Mouse (Mus musculus) heart, postnatal 14 days (tissue): ENCODE measurements around the gene Itgb7. TPM values are rescaled to one million over a fixed set of nuclear protein-coding genes. Genes with fewer than 3 reads are reported as not detected.
A peak's percentile ranks its signal among the peaks of the same experiment; 100 is the strongest.

Experiments used
- DNase-seq, 2 experiments: peaks; one replicate each; pipeline ENCODE4 v3.0.0; 2021 to 2022
- intact Hi-C: fragments of 180-260 bp; cut with DNase I; formaldehyde crosslinking; loops from one replicate; pipeline ENCODE4 v1.15.1; 2025
- total RNA-seq, 2 experiments: library from RNA; stranded (reverse); gene quantifications; 2 replicates each; pipeline ENCODE4 v1.2.3; 2021

The Itgb7 gene
- total RNA-seq, 2 experiments from 2014 or later: 1.5 to 1.8 TPM

DNA sequence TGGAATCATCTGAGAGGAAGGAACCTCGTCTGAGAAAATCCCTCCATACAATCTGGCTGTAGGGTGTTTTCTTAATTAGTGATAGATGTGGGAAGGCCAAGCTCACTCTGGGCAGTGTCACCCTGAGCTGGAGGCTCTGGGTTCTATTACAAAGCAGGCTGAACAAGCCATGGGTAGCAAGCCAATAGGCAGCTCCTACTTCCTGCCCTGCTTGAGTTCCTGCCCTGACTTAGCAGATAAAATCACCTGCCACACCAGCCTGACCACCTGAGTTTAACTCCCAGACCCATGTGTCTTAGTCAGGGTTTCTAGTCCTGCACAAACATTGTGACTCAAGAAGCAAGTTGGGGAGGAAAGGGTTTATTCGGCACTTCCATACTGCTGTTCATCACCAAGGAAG, 62.7 kb downstream of the Itgb7 start:
- intact Hi-C loops: no loop called here
- no peak for DNase-seq

DNA sequence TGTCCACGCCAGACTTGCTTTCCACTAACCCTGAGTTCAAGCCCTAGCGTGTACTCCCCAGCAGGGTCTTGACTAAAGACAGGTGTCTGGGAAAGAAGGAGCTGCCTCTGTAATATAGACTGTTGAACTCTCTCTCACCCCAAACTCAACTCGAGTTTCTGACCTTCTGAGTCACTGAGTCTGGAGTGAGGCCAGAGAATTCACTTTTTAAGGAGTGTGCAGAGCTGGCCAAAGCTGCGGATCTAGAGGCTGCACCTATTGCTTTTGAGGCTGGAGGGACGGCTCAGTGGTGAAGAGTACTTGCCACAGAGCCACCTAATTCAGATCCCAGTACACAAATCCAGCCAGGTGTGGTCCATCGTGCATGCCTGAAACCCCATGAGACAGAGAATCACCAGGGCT, 64.1 kb downstream of the Itgb7 start:
- intact Hi-C loops: no loop called here

More for the DNA sequence above, 64.1 kb downstream of the Itgb7 start:
- peak in 1 of 2 experiments; percentile 36 for DNase-seq

Other genes starting within 250 kb of the Itgb7 start
- gene Krt8, start 227.5 kb downstream of the Itgb7 start, total RNA-seq: 1 to 10 TPM; 4.2 to 7.0 TPM
- 10 to 100 TPM in 1 of 2 experiments, 1 to 10 TPM in 1; 4.9 to 10.4 TPM for gene Krt18, start 203.8 kb downstream of the Itgb7 start, total RNA-seq
- 100 to 1,000 TPM; 130 to 147 TPM for gene Eif4b, start 158.2 kb downstream of the Itgb7 start, total RNA-seq
- gene Tns2, start 131.5 kb downstream of the Itgb7 start, total RNA-seq: 100 to 1,000 TPM; 119 to 121 TPM
- 10 to 100 TPM; 14.0 to 17.5 TPM for gene Spryd3, start 95.7 kb downstream of the Itgb7 start, total RNA-seq
- 10 to 100 TPM; 42.0 to 51.8 TPM for gene Igfbp6, start 87.6 kb downstream of the Itgb7 start, total RNA-seq
- gene Soat2, start 81.4 kb downstream of the Itgb7 start, total RNA-seq: under 1 TPM in 1 of 2 experiments, not detected in 1; 0.17 TPM
- gene Zfp740, start 28.7 kb downstream of the Itgb7 start, total RNA-seq: 10 to 100 TPM; 41.8 to 47.1 TPM
- 10 to 100 TPM; 21.3 to 23.7 TPM for gene Csad, start 27.2 kb downstream of the Itgb7 start, total RNA-seq
- 10 to 100 TPM; 18.9 to 21.1 TPM for gene Rarg, start 25.6 kb upstream of the Itgb7 start, total RNA-seq
- not detected for gene Gm9918, start 38.6 kb upstream of the Itgb7 start, total RNA-seq
- 10 to 100 TPM; 16.7 to 19.0 TPM for gene Mfsd5, start 47.5 kb upstream of the Itgb7 start, total RNA-seq
- gene Espl1, start 64.3 kb upstream of the Itgb7 start, total RNA-seq: 1 to 10 TPM; 3.2 to 4.3 TPM
- gene Pfdn5, start 94.2 kb upstream of the Itgb7 start, total RNA-seq: 100 to 1,000 TPM; 262 to 287 TPM
- gene Myg1, start 99.8 kb upstream of the Itgb7 start, total RNA-seq: 10 to 100 TPM; 21.0 to 24.3 TPM
- 10 to 100 TPM in 1 of 2 experiments, 1 to 10 TPM in 1; 9.5 to 15.2 TPM for gene Aaas, start 118.8 kb upstream of the Itgb7 start, total RNA-seq
- not detected for gene Sp7, start 135.2 kb upstream of the Itgb7 start, total RNA-seq
- 10 to 100 TPM; 47.5 to 52.3 TPM for gene Sp1, start 174.2 kb upstream of the Itgb7 start, total RNA-seq
- 1 to 10 TPM in 1 of 2 experiments, under 1 TPM in 1; 0.66 to 1.0 TPM for gene Amhr2, start 213.4 kb upstream of the Itgb7 start, total RNA-seq
- 10 to 100 TPM; 21.1 to 21.7 TPM for gene Prr13, start 227.1 kb upstream of the Itgb7 start, total RNA-seq
- gene Pcbp2, start 238.6 kb upstream of the Itgb7 start, total RNA-seq: 100 to 1,000 TPM; 479 to 482 TPM